Mouse (Mus musculus) lung, embryonic 16.5 days (tissue): ENCODE measurements at regions not wholly inside any gene's neighbourhood (a gene's known extent, or its start where the extent isn't known, plus 50 kb on each side); places are given as distances from the start of the nearest gene placed in this dataset.
A peak's percentile ranks its signal among the peaks of the same experiment; 100 is the strongest.

Source experiments
- ATAC-seq: fragments of 200-750 bp; cut with Nextera tagmentation; 2 replicates; pipeline ENCODE4 v1.8.0; 2017; ENCODE audit warnings: low read depth, mild to moderate bottlenecking, moderate library complexity
- H3K27ac ChIP-seq: fragments of 300-500 bp; sonication (generic); 2 replicates; pipeline ENCODE4 v1.5.1; 2014; ENCODE audit warnings: mild to moderate bottlenecking, control low read depth, low read length
- H3K27me3 ChIP-seq: fragments of 300-500 bp; sonication (generic); 2 replicates; pipeline ENCODE4 v1.6.1; 2014; ENCODE audit warnings: low read depth, low read length, mixed read lengths; ENCODE audit not compliant: control insufficient read depth, insufficient read depth
- H3K36me3 ChIP-seq: fragments of 300-500 bp; sonication (generic); 2 replicates; pipeline ENCODE4 v1.6.1; 2014; ENCODE audit warnings: low read length; ENCODE audit not compliant: control insufficient read depth, insufficient read depth
- H3K4me1 ChIP-seq: fragments of 300-500 bp; sonication (generic); replicated peaks from 2 replicates; pipeline ENCODE4 v1.6.1; 2014; ENCODE audit warnings: low read length, mixed read lengths; ENCODE audit not compliant: control insufficient read depth, insufficient read depth
- H3K4me2 ChIP-seq: fragments of 300-500 bp; sonication (generic); 2 replicates; pipeline ENCODE4 v1.6.1; 2014; ENCODE audit warnings: low read depth, low read length, control low read depth
- H3K4me3 ChIP-seq: fragments of 300-500 bp; sonication (generic); 2 replicates; pipeline ENCODE4 v1.5.1; 2014; ENCODE audit warnings: mild to moderate bottlenecking, low read length, control low read depth
- H3K9ac ChIP-seq: fragments of 300-500 bp; sonication (generic); 2 replicates; pipeline ENCODE4 v1.6.1; 2014; ENCODE audit warnings: low read length, control low read depth
- H3K9me3 ChIP-seq: fragments of 300-500 bp; sonication (generic); 2 replicates; pipeline ENCODE4 v1.6.1; 2016; ENCODE audit warnings: low read length; ENCODE audit not compliant: control insufficient read depth
- WGBS: fragments of 180-500 bp; shearing (Covaris S2); extraction: QIAGEN DNeasy Blood & Tissue Kit; methylation state at CpG from one replicate; pipeline ENCODE4 v1.1.7; 2014; 5-methylcytosine and 5-hydroxymethylcytosine counted together

DNA sequence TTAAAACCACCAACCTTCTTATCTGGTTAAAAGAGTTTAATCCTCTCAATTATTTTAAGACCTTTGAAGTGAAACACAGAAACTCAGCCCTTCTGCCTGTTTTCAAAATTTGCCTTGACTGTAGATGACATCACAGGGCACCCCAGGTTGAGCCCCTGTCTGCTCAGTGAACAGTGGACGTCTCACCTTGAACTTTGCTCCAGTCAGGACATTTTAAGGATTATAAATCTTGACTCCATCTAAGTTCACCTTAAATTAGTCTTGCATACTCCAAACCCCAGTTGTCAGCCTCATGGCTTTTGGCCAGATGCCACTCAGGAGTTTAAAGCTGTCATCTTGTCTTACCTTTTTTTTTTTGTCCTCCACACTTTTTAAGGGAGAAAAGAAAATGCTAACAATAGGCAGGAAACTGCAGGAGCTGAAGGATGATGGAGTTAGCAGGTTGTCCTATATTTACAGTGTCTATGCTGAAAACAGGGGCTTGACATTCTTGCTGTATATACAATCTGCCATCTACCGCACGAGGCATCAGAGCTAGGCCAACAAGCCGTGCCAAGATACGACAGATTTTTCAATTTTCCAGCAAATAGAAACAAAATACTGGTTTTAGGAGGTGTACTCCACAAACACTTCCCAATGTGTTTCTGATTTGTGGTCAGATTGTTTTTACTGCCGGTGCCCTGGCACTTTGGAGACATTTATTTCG is 195.4 kb downstream of the Tfec start:
- H3K4me2 ChIP-seq, result no peak overlapping the region
- ATAC-seq, result no peak
- no peaks in the 10 kb centered on the region for H3K9me3 ChIP-seq
- no peak overlapping the region for H3K9ac ChIP-seq
- no peaks in the 10 kb centered on the region for H3K4me1 ChIP-seq
- H3K27me3 ChIP-seq, result no peaks in the 10 kb centered on the region
- WGBS, result 43% methylated on average over 7 of the region's 7 CpGs
- no peaks in the 10 kb centered on the region for H3K36me3 ChIP-seq
- H3K27ac ChIP-seq, result no peak overlapping the region
- no peak overlapping the region for H3K4me3 ChIP-seq

DNA sequence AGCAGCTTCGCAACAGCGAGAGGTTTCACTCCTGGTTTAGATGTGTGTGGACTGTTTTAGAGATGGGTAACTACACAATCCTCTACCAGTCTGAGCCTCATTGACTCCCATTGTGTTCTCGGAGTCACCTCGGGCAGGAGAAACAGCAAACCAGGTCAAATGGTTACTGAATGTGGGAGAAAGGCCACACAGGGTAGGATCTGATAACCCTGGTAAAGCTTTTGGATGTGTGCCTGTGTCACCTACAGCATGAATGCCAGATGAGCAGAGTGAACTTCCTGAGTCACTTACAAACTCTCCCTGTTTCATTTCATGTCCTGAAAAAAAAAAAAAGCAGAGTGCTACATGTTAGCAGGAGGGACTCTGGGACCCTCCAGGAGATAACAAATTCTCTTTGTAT is 201.0 kb downstream of the Tfec start:
- Histone ChIP-seq H3K4me3 (no peak overlapping the region), H3K4me2 (no peak overlapping the region), H3K27me3 (no peaks in the 10 kb centered on the region), H3K27ac (no peak overlapping the region), H3K9me3 (no peaks in the 10 kb centered on the region), H3K4me1 (no peaks in the 10 kb centered on the region), H3K36me3 (no peaks in the 10 kb centered on the region), H3K9ac (no peak overlapping the region)
- no peak for ATAC-seq
- 76% methylated on average over 4 of the region's 4 CpGs for WGBS

DNA sequence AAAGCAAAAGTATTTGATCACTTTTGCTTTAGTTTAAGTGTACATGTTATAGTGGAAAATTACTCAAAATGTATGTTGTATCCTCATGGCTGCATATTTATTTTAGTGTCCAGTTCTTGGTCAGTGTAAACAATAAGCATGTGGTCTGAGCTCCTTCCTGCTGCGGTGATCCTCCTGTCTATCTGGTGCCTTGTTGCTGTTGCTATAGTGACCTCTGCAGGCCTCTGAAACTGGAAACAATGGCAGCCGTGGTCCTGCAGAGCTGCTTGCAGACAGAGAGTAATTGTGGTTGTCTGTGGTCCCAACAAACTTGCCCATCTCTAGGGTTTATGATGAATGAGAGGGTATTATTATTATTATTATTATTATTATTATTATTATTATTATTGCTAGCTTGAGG is 230.2 kb downstream of the Tfec start:
- Histone ChIP-seq H3K27ac (no peak overlapping the region), H3K4me2 (no peak overlapping the region), H3K36me3 (no peaks in the 10 kb centered on the region), H3K9ac (no peak overlapping the region), H3K9me3 (no peaks in the 10 kb centered on the region), H3K4me1 (peaks cover 3% of the 10 kb centered on the region; the same call in 1 of the 2 replicates), H3K4me3 (no peak overlapping the region), H3K27me3 (no peaks in the 10 kb centered on the region)
- ATAC-seq, result no peak
- 7% methylated on average over 2 of the region's 2 CpGs for WGBS

DNA sequence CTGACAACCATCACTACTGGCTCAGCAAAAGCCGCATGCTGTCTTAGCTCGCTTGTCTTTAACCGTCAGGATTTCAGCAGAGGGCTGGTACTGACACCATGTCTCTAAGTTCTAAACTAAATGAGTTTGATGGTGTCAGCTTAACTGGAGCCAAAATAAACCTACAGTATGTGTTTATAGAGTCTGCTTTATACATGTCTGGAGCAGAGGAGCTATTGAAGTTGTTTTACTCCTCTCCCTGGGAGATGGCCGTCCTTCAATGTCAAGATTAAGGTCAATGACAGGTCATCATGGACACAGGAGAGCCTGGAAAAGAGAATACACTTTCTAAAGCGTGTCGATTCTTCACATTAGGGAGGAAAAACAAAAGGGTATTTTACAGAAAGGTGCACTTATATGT is 231.0 kb downstream of the Tfec start:
- H3K4me1 ChIP-seq, result peaks cover 3% of the 10 kb centered on the region; the same call in 1 of the 2 replicates
- H3K27ac ChIP-seq, result no peak overlapping the region
- no peak overlapping the region for H3K4me3 ChIP-seq
- no peaks in the 10 kb centered on the region for H3K27me3 ChIP-seq
- no peak for ATAC-seq
- 24% methylated on average over 6 of the region's 6 CpGs for WGBS
- H3K9me3 ChIP-seq, result no peaks in the 10 kb centered on the region
- no peaks in the 10 kb centered on the region for H3K36me3 ChIP-seq
- no peak overlapping the region for H3K9ac ChIP-seq
- no peak overlapping the region for H3K4me2 ChIP-seq

DNA sequence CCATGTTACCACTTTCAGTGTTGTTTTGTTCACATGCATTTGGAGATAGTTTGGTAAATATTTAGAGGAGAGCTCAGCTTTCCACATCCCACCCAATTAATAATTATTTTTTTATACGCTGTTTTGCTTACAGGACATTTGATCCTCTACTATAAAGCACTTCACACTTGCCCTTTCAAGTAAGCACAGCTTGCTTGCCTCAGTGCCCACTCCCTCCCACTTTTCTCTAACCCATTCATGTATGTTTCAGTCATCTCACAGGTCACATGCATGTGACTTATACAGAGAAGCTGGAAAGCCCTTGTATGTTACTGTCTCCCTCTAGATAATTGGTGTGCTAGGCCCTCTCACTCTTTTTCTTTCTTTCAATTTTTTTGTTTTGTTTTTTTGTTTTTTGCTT is 252.0 kb downstream of the Tfec start:
- ATAC-seq, result peak; percentile 61; the same call in 1 of the 2 replicates
- Histone ChIP-seq H3K9ac (no peak overlapping the region), H3K27ac (no peak overlapping the region), H3K9me3 (no peaks in the 10 kb centered on the region), H3K4me1 (no peaks in the 10 kb centered on the region), H3K4me3 (no peak overlapping the region), H3K4me2 (no peak overlapping the region), H3K36me3 (no peaks in the 10 kb centered on the region), H3K27me3 (no peaks in the 10 kb centered on the region)
- WGBS, result 43% methylated on average over 1 of the region's 1 CpGs

DNA sequence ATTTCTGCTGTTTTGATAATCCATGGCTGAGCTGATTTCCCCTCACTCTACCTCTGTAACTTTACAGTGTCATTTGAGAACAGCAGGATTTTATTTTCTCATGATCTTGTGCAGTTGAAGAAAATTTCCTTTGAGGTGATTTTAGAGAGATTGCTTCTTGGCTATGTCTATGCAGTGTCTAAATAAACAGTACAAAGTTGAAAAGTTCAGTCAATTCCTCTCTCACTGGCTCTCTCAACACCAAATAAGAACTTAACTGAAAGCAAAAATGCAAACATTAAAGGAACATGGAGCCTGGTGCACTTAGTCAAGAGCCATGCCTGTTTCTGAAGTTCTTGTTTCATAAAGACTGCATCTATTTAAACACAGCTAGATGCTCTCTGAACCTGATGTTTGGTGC is 254.7 kb downstream of the Tfec start:
- peak; percentile 52 for ATAC-seq
- no peak overlapping the region for H3K4me2 ChIP-seq

DNA sequence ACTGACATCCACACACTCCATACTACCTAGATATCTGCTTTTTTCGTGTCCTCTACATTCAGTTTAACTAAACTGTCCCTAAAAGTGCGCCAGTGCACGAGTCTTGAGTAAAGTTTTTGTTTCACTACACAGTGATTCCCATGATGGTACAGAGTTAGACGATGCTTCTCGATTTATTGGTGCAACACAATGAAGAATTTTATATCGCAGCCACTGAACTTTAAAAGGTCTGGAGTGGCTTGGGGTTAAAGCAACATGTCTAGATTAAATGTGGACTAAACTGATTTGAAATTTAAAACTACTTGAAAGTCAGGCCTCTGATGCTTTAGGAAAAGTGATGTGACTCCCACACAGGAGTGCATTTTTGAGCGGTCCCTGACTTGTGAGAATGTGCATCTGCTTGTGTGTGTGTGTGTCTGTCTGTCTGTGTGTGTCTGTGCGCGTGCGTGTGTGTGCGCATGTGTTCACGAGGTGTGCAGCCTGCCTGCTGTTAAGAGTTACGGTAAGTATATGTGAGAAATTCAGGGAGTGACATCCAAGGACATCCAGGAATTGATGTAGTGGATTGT is 261.4 kb downstream of the Tfec start:
- WGBS, result 91% methylated on average over 13 of the region's 13 CpGs
- Histone ChIP-seq H3K9me3 (no peaks in the 10 kb centered on the region), H3K36me3 (no peaks in the 10 kb centered on the region), H3K4me1 (no peaks in the 10 kb centered on the region), H3K4me2 (no peak overlapping the region), H3K27me3 (no peaks in the 10 kb centered on the region), H3K4me3 (no peak overlapping the region), H3K27ac (no peak overlapping the region), H3K9ac (no peak overlapping the region)
- no peak for ATAC-seq

More for the DNA sequence above, 254.7 kb downstream of the Tfec start:
- Histone ChIP-seq H3K27me3 (no peaks in the 10 kb centered on the region), H3K4me1 (no peaks in the 10 kb centered on the region), H3K9me3 (no peaks in the 10 kb centered on the region), H3K36me3 (no peaks in the 10 kb centered on the region), H3K27ac (no peak overlapping the region), H3K9ac (no peak overlapping the region), H3K4me3 (no peak overlapping the region)

DNA sequence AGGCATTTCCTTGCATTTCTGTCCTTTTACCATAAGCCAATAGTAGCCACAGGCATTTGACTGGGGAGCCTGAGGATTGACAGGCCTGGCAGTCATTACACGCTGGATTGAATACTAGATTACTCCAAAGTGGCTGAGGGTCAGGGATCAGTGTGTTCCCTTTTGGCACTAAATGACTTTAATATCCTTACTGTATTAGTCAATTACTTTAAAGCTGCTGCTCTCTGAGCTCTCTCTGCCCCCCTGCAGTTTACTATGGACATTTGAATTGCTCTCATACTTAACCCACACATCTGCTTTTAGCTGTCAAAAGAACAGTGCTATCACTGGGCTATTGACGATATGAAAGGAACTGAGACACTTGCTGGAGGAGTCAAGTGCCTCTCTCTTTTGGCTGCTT is 262.1 kb downstream of the Tfec start:
- H3K27ac ChIP-seq, result no peak overlapping the region
- H3K36me3 ChIP-seq, result no peaks in the 10 kb centered on the region
- no peak overlapping the region for H3K4me3 ChIP-seq
- WGBS, result 55% methylated on average over 2 of the region's 2 CpGs
- H3K27me3 ChIP-seq, result no peaks in the 10 kb centered on the region
- ATAC-seq, result no peak
- no peaks in the 10 kb centered on the region for H3K9me3 ChIP-seq
- no peak overlapping the region for H3K9ac ChIP-seq
- H3K4me1 ChIP-seq, result no peaks in the 10 kb centered on the region
- H3K4me2 ChIP-seq, result no peak overlapping the region

DNA sequence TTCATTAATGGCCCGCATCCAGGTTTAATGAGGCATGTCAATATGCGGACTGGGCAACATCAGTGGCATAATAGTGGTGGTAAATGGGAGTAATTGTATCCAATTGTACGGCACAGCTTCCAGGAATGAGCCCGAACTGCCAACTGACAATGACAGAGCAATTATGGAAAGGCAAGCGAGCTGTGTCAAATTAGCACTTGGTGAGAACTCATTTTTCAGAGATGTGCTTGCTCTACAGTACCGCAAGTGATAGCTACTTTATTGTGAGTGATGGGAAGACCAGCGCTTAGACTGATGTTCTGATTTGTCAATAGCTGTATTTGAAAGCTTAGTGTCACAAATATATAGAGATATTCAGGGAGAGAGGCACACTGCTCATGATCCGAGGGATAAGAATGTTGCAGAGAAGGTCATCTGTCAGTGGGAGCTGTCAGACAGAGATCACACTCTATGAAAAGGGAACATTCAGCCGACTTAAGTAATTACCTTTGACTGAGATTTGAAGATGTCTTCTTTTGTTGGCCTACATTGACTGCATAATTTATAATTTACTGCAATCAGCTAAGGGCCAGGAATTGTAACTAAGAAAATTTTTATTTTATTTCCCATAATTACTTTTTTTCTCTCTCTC is 290.7 kb downstream of the Tfec start:
- no peak overlapping the region for H3K9ac ChIP-seq
- 68% methylated on average over 9 of the region's 9 CpGs for WGBS
- no peak overlapping the region for H3K27ac ChIP-seq
- no peaks in the 10 kb centered on the region for H3K27me3 ChIP-seq
- H3K4me2 ChIP-seq, result no peak overlapping the region
- no peaks in the 10 kb centered on the region for H3K9me3 ChIP-seq
- H3K4me3 ChIP-seq, result no peak overlapping the region
- H3K4me1 ChIP-seq, result no peaks in the 10 kb centered on the region
- no peaks in the 10 kb centered on the region for H3K36me3 ChIP-seq
- ATAC-seq, result no peak
